Mouse (Mus musculus) left cerebral cortex, adult 6 months (tissue): Measurements from ENCODE around the gene Olfr798. TPM values are rescaled to one million over a fixed set of nuclear protein-coding genes. Genes with fewer than 3 reads are reported as not detected.

Experiments used
- long read RNA-seq, 2 experiments: library from polyadenylated mRNA; unstranded; transcript quantifications; one replicate each; pipeline ENCODE4 v2.0.0; 2019 to 2020
- polyA plus RNA-seq: library from polyadenylated mRNA; unstranded; fragments of <200 nt; fragmentation: Nextera tagmentation; gene quantifications from 2 replicates; pipeline ENCODE4 v1.2.3, GENCODE M21; 2021

Olfr798 gene
- not detected in 2 replicates for polyA plus RNA-seq
- long read RNA-seq, experiment 1: 0 reads
- long read RNA-seq, experiment 2: 0 reads

DNA sequence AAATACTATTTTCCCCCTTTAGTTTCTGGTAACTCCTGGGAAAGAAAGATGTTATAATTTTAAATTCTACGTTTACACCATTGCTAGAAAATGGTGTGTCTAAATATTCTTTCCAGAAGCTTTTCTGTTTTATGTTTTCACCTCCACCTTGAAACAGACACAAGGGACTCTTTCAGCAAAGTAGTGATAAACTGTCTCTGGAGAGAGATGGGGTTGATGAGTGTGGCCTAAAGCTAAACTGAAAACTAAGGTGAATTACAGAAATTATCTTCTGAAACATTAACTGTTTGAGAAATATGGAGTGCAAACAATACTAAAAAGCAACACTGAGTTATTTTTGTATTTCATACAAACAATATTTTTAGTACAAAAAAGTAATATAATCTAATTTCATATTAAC is at the start of gene Olfr798:
Gene Olfr798 (minus strand): TSS at position 101 of the 400 bp plus-strand sequence.

DNA sequence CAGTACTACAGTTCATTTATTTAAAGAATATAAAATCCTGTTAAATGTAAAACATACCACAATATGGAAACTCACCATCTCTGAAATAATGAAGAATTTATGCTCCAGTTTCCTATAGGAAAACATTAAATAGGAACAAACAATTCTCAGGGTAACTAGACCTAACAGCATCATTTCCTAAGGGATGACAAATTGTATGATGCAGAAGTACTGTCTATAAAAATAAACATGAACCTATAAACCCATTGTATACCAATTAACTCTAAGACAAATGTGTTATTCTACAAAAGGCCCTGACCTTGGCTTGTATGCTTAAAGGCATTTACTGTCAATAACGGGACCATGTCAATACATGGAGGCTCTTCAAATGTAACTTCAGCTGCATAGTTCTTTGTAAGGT is 46.0 kb upstream of the Olfr798 start, which contains the start of gene Olfr801:
Gene Olfr801 (minus strand): TSS at position 101 of the 400 bp plus-strand sequence.

DNA sequence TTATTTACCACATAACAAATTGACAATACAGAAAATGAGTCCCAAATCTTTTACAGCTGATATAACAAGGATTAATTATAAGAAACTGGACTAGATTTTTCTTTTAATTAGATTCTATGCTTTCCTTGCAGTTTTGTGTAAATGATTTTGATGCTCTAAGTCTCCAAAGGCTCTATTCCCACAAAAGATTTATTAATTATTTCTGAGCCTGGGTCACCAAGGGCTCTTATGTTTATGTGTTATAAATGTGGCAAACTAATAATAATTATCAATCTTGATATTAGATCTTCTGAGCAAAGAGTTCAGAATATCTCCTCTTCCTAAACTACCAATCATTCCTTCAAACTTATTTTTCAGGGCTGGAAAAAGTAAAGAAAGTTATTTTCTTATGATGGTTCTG is 29.7 kb upstream of the Olfr798 start, which contains the start of gene Olfr800:
Gene Olfr800 (plus strand): TSS at position 301 of the 400 bp plus-strand sequence.

DNA sequence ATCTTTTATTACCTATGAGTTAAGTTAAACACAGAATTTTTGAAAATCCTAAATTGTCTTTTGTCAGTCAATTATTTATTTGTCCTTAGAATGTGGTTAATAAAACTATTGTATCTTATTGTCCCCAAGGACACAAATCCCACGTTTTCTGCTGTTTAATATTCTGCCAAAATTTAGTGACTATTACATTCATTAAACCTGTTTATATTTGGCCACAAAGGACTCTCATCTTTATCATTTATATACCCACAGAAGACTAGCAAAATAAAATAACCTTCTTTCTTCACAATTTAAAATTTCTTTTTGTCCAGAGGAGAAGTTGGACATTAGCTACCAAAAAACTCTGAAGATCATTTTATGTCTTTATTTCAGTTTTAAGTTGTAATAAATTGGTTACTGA is 9.4 kb upstream of the Olfr798 start, which contains the start of gene Olfr799:
Gene Olfr799 (plus strand): TSS at position 301 of the 400 bp plus-strand sequence.

DNA sequence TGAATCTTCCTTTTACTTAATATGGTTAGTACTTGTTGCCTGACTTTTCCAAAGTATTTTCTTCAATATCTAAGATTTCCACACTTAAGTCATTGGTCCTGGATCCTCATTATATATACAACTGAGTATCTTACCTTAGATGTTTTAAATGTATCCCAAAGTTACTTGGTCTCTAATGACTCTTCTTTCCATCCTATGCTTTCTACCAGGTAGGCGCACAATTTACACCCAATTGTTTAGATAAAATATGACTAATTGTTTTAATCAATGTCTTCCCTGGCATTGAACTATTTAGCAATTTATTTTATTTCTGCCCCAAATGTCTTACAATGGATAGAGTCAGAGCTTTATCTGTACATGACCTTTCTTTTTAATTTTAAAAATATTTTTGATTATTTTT is 15.3 kb downstream of the Olfr798 start, which contains the start of gene Olfr796:
Gene Olfr796 (minus strand): TSS at position 101 of the 400 bp plus-strand sequence.

Other genes with a start within 250 kb of the Olfr798 start
- gene Olfr784, start 243.9 kb downstream of the Olfr798 start, polyA plus RNA-seq: 0.04 and 0.06 TPM in 2 replicates
- not detected in 2 replicates for gene Olfr785, start 222.5 kb downstream of the Olfr798 start, polyA plus RNA-seq
- not detected in 2 replicates for gene Olfr786, start 200.6 kb downstream of the Olfr798 start, polyA plus RNA-seq
- not detected in 2 replicates for gene Olfr787, start 166.1 kb downstream of the Olfr798 start, polyA plus RNA-seq
- gene Olfr788, start 156.9 kb downstream of the Olfr798 start, polyA plus RNA-seq: not detected in 2 replicates
- gene Olfr789, start 143.2 kb downstream of the Olfr798 start, polyA plus RNA-seq: not detected in 2 replicates
- not detected in 2 replicates for gene Olfr790, start 129.4 kb downstream of the Olfr798 start, polyA plus RNA-seq
- not detected in 2 replicates for gene Olfr791, start 106.1 kb downstream of the Olfr798 start, polyA plus RNA-seq
- not detected in 2 replicates for gene Olfr792, start 88.8 kb downstream of the Olfr798 start, polyA plus RNA-seq
- gene Olfr794, start 60.3 kb downstream of the Olfr798 start, polyA plus RNA-seq: not detected in 2 replicates
- not detected in 2 replicates for gene Olfr796, start 15.4 kb downstream of the Olfr798 start, polyA plus RNA-seq
- gene Olfr799, start 9.6 kb upstream of the Olfr798 start, polyA plus RNA-seq: not detected in 2 replicates
- not detected in 2 replicates for gene Olfr800, start 29.8 kb upstream of the Olfr798 start, polyA plus RNA-seq
- gene Olfr801, start 45.9 kb upstream of the Olfr798 start, polyA plus RNA-seq: not detected in 2 replicates
- 0.03 and 0.07 TPM in 2 replicates for gene Olfr802, start 60.2 kb upstream of the Olfr798 start, polyA plus RNA-seq
- gene Olfr803, start 66.4 kb upstream of the Olfr798 start, polyA plus RNA-seq: not detected in 2 replicates
- gene Olfr804, start 75.3 kb upstream of the Olfr798 start, polyA plus RNA-seq: not detected in 2 replicates
- not detected in 2 replicates for gene Olfr805, start 101.4 kb upstream of the Olfr798 start, polyA plus RNA-seq
- gene Olfr806, start 114.0 kb upstream of the Olfr798 start, polyA plus RNA-seq: not detected in 2 replicates
- not detected in 2 replicates for gene Olfr807, start 129.9 kb upstream of the Olfr798 start, polyA plus RNA-seq
- gene Olfr808, start 137.5 kb upstream of the Olfr798 start, polyA plus RNA-seq: not detected in 2 replicates
- gene Olfr809, start 146.7 kb upstream of the Olfr798 start, polyA plus RNA-seq: not detected in 2 replicates
- not detected in 2 replicates for gene Olfr810, start 167.0 kb upstream of the Olfr798 start, polyA plus RNA-seq
- gene Olfr811, start 176.5 kb upstream of the Olfr798 start, polyA plus RNA-seq: not detected in 2 replicates
- gene Olfr812, start 218.2 kb upstream of the Olfr798 start, polyA plus RNA-seq: not detected in 2 replicates
- gene Olfr813, start 227.4 kb upstream of the Olfr798 start, polyA plus RNA-seq: not detected in 2 replicates